In genomic region chr2:72322681-72323353, GRCm38 (mm10) we compare ENCODE assay signal across 20 mouse cellular contexts. TPM values are rescaled to one million over a fixed set of nuclear protein-coding genes. Genes with fewer than 3 reads are reported as not detected.
DNase-seq lines count a peak whose midpoint lies in the region; ATAC-seq and TF ChIP-seq lines count a peak whose summit lies in the region.
"Had no signal": no experiment of that assay in that cellular context is flagged by ENCODE, and none has a peak within 500 bp of the region (broad histone marks: within the 10 kb centered on the region; RNA-seq: fewer than 3 reads in every experiment).

No protein-coding gene starts in this region.

- ATAC-seq in lung, postnatal 0 days, result no peak
- peak; percentile 8; the same call in 1 of the 2 replicates for ATAC-seq in common myeloid progenitor, adult 5-6 weeks (replicated peaks; ENCODE audit: low read depth, poor library complexity, severe bottlenecking)
- ATAC-seq in neutrophil, adult 5-6 weeks (ENCODE audit: extremely low read depth, insufficient number of reproducible peaks, low FRiP score, poor library complexity, severe bottlenecking), result peak; percentile 22; the same call in 1 of the 2 replicates
- ATAC-seq: midbrain, embryonic 13.5 days had no signal

- peak overlapping the region; percentile 10; the same call in 1 of the 2 replicates for H3K27ac ChIP-seq in heart, embryonic 10.5 days
- no peak overlapping the region for H3K27ac ChIP-seq in lung, postnatal 0 days (ENCODE audit: low read length)
- H3K27ac ChIP-seq: forebrain, embryonic 10.5 days; left cerebral cortex, adult 2 months; midbrain, embryonic 13.5 days; stomach, embryonic 15.5 days had no signal

- no peak for DNase-seq in heart, embryonic 10.5 days (ENCODE audit: low spot score)
- no peak for DNase-seq in heart, adult 18-20 months
- DNase-seq in lung, adult 18-20 months, result peak; percentile 40 to 54
- no peak for DNase-seq in lung, postnatal 0 days (ENCODE audit: low spot score)
- DNase-seq in left cerebral cortex, adult 8-10 months (ENCODE audit: low spot score in 2 of 2), result no peak
- DNase-seq: adrenal gland, postnatal 36 days; cerebellum, adult 9-10 months; gastrocnemius, postnatal 10 days; heart, postnatal 36 days; kidney, adult 2 months; lung, embryonic 14.5 days; right cerebral cortex, adult 18-20 months had no signal

- H3K9ac ChIP-seq in lung, postnatal 0 days (replicated peaks; ENCODE audit: low read depth), result no peak overlapping the region
- H3K9ac ChIP-seq: embryonic facial prominence, embryonic 15.5 days; heart, embryonic 12.5 days; lung, embryonic 14.5 days; midbrain, embryonic 13.5 days; stomach, embryonic 15.5 days had no signal

- no peaks in the 10 kb centered on the region for H3K9me3 ChIP-seq in heart, embryonic 10.5 days
- no peaks in the 10 kb centered on the region for H3K9me3 ChIP-seq in lung, postnatal 0 days (ENCODE audit: low read length)
- H3K9me3 ChIP-seq: embryonic facial prominence, embryonic 15.5 days; forebrain, embryonic 10.5 days; heart, embryonic 12.5 days; midbrain, embryonic 13.5 days; stomach, embryonic 15.5 days had no signal

- H3K4me3 ChIP-seq in heart, embryonic 10.5 days, result no peak overlapping the region
- no peak overlapping the region for H3K4me3 ChIP-seq in lung, postnatal 0 days (ENCODE audit: low read depth, low read length)
- H3K4me3 ChIP-seq: embryonic facial prominence, embryonic 15.5 days; forebrain, embryonic 10.5 days; heart, embryonic 12.5 days; left cerebral cortex, adult 2 months; midbrain, embryonic 13.5 days; stomach, embryonic 15.5 days had no signal

- TF ChIP-seq CTCF in lung, postnatal 0 days (IDR thresholded peaks at IDR 0.05), result no peak

- no peaks in the 10 kb centered on the region for H3K27me3 ChIP-seq in heart, embryonic 10.5 days (ENCODE audit: insufficient read depth, poor library complexity, severe bottlenecking)
- no peaks in the 10 kb centered on the region for H3K27me3 ChIP-seq in lung, postnatal 0 days (replicated peaks; ENCODE audit: insufficient read depth, low read length)
- H3K27me3 ChIP-seq: embryonic facial prominence, embryonic 15.5 days; heart, embryonic 12.5 days; midbrain, embryonic 13.5 days; stomach, embryonic 15.5 days had no signal

- H3K4me1 ChIP-seq in heart, embryonic 10.5 days, result peaks cover 62% of the 10 kb centered on the region
- H3K4me1 ChIP-seq in lung, postnatal 0 days (ENCODE audit: insufficient read depth, low read depth, low read length), result peaks cover 13% of the 10 kb centered on the region; the same call in 1 of the 2 replicates

- TF ChIP-seq EP300 in lung, postnatal 0 days (IDR thresholded peaks at IDR 0.05), result no peak

- 72% methylated on average over 11 of the region's 11 CpGs for WGBS in heart, embryonic 10.5 days
- WGBS in lung, postnatal 0 days, result 74% methylated on average over 11 of the region's 11 CpGs

- no peaks in the 10 kb centered on the region for H3K36me3 ChIP-seq in heart, embryonic 10.5 days
- no peaks in the 10 kb centered on the region for H3K36me3 ChIP-seq in lung, postnatal 0 days (ENCODE audit: insufficient read depth, low read length)
- H3K36me3 ChIP-seq: embryonic facial prominence, embryonic 15.5 days; forebrain, embryonic 10.5 days; midbrain, embryonic 13.5 days; stomach, embryonic 15.5 days had no signal

- H3K4me2 ChIP-seq in lung, postnatal 0 days (replicated peaks; ENCODE audit: low read depth, low read length), result no peak overlapping the region
- H3K4me2 ChIP-seq: embryonic facial prominence, embryonic 15.5 days; heart, embryonic 12.5 days; lung, embryonic 14.5 days; midbrain, embryonic 13.5 days; stomach, embryonic 15.5 days had no signal

RNA-seq across cellular contexts. Expression of gene Map3k20, which starts 37.4 kb away (rescaled TPM):
- 27.9 and 60.5 TPM in 2 replicates for polyA plus RNA-seq in heart, embryonic 10.5 days (2016; fragmentation: Nextera tagmentation; extraction: Ambion mirVana)
- 100 to 1,000 TPM; 270 to 291 TPM for total RNA-seq in heart, adult 18-20 months (2021)
- polyA plus RNA-seq in lung, postnatal 0 days (2015; fragmentation: Nextera tagmentation; extraction: Ambion mirVana), result 18.5 and 19.4 TPM in 2 replicates
- total RNA-seq in common myeloid progenitor, adult 5-6 weeks (2017), result 49.6 and 66.9 TPM in 2 replicates
- 2.6 and 3.7 TPM in 2 replicates for total RNA-seq in neutrophil, adult 5-6 weeks (2017)
- total RNA-seq in left cerebral cortex, adult 8-10 months (2022), result 10 to 100 TPM in 2 of 4 experiments, 1 to 10 TPM in 2; 8.7 to 13.5 (median 10.0) TPM

Comparison
In these comparisons a context has a peak if more than half of its experiments do, and no peak if none do; other contexts are left out.
1. DNase-seq: peak in lung, adult 18-20 months (2 of 2); none in heart, embryonic 10.5 days (single experiment), heart, adult 18-20 months (0 of 2), lung, postnatal 0 days (single experiment) and left cerebral cortex, adult 8-10 months (0 of 2).